Mouse (Mus musculus): ENCODE measurements at regions not wholly inside any gene's neighbourhood (a gene's known extent, or its start where the extent isn't known, plus 50 kb on each side); places are given as distances from the start of the nearest gene placed in this dataset.

GRCm38 (mm10) chr11:32911791-32912190 is 87.4 kb upstream of the Smim23 start:
- DNase-seq (ENCODE audit: low read depth, low spot score), result no peak

GRCm38 (mm10) chr11:32908723-32909411 is 84.5 kb upstream of the Smim23 start:
- DNase-seq (ENCODE audit: low read depth, low spot score), result no peak

GRCm38 (mm10) chr11:32907520-32908233 is 83.3 kb upstream of the Smim23 start:
- no peak for DNase-seq (ENCODE audit: low read depth, low spot score)

- DNase-seq (ENCODE audit: low read depth, low spot score), result no peak
Observed at GRCm38 (mm10) chr11:32903970-32904369, 79.6 kb upstream of the Smim23 start.

- no peak for DNase-seq (ENCODE audit: low read depth, low spot score)
Observed at GRCm38 (mm10) chr11:32903389-32903788, 79.0 kb upstream of the Smim23 start.

- DNase-seq (ENCODE audit: low read depth, low spot score), result no peak
Observed at GRCm38 (mm10) chr11:32902923-32903322, 78.5 kb upstream of the Smim23 start.

GRCm38 (mm10) chr11:32900437-32900836 is 76.0 kb upstream of the Smim23 start:
- no peak for DNase-seq (ENCODE audit: low read depth, low spot score)

GRCm38 (mm10) chr11:32899604-32900216 is 75.3 kb upstream of the Smim23 start:
- no peak for DNase-seq (ENCODE audit: low read depth, low spot score)

- no peak for DNase-seq (ENCODE audit: low read depth, low spot score)
Observed at GRCm38 (mm10) chr11:32895400-32895799, 71.0 kb upstream of the Smim23 start.

GRCm38 (mm10) chr11:32893146-32893903 is 68.9 kb upstream of the Smim23 start:
- no peak for DNase-seq (ENCODE audit: low read depth, low spot score)

- DNase-seq (ENCODE audit: low read depth, low spot score), result no peak
Observed at GRCm38 (mm10) chr11:32892496-32892895, 68.1 kb upstream of the Smim23 start.

GRCm38 (mm10) chr11:32889248-32889647 is 64.8 kb upstream of the Smim23 start:
- peak; percentile 39 for DNase-seq (ENCODE audit: low read depth, low spot score)

GRCm38 (mm10) chr11:32884744-32885143 is 60.3 kb upstream of the Smim23 start:
- no peak for DNase-seq (ENCODE audit: low read depth, low spot score)

- no peak for DNase-seq (ENCODE audit: low read depth, low spot score)
Observed at GRCm38 (mm10) chr11:32883062-32883852, 58.9 kb upstream of the Smim23 start.

GRCm38 (mm10) chr11:32878967-32879366 is 54.6 kb upstream of the Smim23 start:
- DNase-seq (ENCODE audit: low read depth, low spot score), result no peak

All from WW6 (cell line).